Mouse (Mus musculus): ENCODE data around the gene Rad9b.
A peak's percentile ranks its signal among the peaks of the same experiment; 100 is the strongest.
"Not testable (repeated sequence)": the region's sequence is repeated elsewhere in the genome, so short reads cannot be mapped to it uniquely, and the experiment has no call there.

Gene Rad9b

DNA sequence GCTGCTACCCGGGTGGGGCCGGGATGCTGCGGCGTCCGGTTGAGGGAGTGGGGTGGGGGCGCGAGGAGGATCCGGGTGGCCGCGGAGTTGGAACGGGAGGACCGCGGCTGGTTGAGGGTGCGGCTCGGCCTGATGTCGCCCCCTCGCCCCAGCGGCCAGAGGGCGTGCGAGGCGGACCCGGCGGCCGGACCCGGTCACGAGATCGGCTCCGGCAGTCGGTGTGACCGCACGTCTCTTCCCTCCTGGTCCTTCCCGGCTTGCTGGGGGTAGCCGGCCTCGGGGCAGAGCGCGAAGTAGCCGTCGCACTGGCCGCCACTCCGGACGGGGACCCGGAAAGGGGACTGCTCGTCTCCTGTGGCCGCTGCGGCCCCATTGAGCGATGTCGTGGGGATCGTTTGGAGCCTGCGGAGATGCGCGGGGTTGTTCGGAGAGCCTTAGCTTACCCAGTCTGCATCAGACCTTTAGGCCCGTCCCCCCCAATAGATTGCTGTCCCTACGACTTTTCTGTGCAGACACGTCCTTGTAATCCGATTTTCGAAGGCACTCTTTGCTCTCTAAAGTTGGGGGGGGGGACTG, 547 bp upstream of the Rad9b start:
- no peak for DNase-seq

DNA sequence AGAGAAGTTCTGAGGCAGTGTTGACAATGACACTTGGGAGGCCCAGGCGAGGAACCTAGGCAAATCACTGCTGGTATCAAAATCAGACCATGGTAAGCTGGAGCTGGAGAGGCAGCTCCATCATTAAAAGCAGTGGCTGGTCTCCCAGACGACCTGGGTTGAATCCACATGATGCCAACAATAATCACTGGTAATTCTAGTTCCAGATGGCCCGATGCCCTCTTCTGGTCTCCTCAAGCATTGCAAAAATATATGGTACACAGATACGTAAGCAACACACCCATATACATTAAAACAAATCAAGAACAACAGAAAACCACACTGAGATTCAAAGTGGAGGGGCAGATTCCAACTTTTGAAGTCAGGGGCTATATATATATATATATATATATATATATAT, 8.3 kb downstream of the Rad9b start:
- no peak for DNase-seq

DNA sequence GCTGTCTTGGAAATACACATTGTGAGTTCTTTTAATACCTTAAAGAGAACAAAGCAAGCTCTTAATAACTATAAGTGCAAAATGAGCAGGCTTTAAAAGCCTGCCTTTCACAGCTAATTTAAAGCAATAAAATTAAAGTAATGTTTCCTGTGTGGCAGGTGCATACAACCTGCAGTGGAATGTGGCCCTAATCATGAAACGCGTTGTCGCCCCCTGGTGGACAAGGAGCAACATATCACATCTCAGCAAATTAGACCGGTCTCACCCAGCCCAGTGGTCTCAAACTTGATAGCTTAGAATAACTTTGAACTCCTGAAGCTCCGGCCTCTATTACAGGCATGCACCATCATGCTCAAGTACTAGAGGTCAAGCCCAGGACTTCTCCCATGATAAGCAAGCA, 9.8 kb downstream of the Rad9b start:
- DNase-seq: peak; percentile 48 to 66

DNA sequence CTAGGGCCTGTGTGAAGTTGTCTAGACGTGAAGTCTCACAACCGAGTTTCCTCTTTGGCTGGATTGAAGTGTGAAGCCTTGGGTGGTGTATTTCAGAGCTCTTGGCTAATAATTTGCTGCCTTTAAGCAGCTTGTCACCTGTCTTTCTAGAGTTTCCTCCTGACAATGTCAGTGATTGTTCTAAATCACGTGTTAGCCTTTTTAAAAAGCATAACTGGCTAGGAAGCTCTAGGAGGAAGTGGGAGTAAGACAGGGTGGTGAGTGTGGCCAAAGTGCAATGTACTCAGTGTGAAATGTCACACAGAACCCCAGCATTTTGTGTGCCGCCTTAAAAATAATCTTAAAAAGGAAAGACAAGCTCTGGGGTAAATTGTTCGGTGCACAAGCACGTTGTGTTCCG, 10.3 kb downstream of the Rad9b start:
- DNase-seq: no peak

DNA sequence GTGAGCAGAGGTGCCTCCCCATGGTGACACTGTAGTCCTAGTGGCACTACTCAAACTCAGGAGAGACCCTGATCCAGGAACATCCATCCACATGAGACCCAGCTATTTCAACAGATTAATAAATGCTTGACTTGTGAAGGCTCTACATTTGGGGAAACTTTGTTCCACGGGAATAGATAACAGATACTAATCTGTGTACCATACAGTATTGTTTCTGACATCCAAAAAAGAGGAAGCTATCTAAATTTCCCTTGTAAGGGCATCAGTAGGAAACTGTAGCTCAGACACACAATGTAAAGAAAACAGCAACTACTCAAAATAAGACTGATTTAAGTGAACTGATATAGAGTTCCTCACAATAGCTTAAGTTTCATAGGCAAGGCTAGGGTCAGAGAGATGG, 11.2 kb downstream of the Rad9b start:
- DNase-seq: no peak

DNA sequence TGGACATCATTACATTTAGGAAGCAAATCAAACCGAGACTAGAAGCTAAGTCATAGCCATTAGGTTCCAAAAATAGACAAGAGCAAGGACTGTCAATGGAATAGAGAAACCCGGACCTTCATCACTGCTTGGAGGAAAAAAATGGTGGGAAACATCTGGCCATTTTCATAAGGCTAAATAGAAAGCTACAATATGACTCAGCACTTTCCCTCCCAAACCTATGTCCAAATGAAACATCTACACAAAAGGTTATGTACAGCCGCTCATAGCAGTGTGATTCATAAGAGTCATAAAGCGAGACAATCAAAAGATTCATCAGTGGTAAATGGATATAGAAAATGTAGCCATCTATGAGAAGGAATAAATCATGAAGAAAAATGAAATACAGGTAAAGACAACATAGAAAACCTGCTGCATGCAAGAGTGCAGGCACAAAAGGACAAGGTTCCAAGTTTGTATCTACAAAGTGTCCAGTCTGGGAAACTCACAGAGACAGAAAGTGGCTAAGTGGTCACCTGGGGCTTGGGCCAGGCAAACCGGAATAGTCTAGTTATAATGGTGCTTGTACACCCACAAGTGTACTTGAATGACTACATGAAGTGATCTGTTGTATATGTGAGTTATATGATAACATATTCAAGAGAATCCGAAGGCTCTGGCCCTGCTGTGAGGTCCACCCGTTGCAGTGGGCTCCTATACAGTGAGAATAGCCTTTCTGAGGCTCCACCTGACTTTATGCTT, 17.3 kb downstream of the Rad9b start:
- DNase-seq: no peak

DNA sequence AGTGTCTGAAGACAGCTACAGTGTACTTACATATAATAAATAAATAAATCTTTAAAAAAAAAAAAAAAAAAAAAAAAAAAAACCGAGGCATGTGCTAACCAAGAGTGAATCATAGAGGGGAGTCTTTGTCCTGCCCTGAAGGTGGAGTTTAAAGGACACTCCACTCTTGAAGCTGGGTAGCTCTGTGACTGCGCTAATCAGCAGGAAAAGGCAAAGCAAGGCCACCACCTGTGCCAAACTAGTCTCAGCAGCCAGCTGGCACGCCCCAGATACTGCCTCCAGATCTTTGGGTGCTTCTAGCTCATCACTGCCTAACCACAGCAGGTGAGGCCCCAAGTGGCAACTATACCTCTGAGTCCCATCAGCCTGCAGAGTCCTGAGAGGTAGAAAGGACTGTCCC, 19.4 kb downstream of the Rad9b start:
- DNase-seq: no peak

DNA sequence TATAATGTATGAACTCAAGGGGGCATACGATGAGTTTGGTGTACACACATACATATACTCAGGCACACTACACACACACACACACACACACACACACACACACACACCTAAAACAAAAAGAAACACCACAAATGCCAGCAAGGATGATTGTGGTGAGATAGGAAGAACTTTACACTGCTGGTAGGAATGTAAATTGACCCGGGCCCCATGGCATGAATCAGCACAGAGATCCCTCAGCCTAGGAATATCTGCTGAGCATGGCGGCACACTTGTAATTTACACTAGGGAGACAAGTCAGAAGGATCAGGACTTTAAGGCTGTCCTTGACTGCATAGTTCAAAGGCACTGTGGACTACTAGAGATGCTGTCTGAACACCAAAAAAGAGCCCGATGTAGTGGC, 23.8 kb downstream of the Rad9b start:
- no peak for DNase-seq

DNA sequence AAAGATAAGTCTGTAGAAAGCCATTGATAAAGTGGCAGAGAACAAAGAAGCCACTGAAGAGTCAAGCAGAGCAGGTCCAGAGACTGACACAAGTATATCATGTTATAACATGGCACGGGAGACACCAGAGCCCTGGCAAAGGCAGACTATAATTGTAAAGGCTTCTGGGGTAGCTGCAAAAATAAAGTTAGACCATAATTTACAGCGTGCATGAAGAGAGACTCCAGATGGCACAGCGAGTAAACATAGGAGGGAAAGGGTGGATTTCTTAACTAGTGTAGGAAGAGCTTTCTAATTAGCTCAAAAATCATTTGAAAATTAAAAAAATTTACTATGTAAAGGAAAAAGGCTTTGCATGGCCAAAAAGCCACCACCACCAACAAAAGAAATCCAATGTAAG, 26.8 kb downstream of the Rad9b start:
- no peak for DNase-seq

DNA sequence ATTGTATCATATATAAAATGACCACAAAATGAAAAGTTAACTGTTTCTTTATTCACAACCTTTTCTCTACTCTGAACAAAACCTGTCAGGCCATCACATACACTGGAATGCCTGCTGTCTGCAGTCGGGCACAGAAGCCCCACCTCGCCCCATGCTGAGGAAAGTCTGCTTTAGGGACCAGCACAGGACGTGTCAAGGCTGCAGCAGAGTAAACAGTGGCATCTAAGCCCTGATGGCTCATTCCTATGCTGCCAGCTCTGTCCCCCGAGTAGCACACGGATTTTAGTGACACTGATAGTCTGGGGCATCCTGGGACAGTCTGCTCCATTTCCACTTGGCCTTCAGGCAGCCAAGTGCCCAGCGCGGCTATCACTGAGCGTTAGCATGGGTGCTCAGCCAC, 28.6 kb downstream of the Rad9b start:
- no peak for DNase-seq

DNA sequence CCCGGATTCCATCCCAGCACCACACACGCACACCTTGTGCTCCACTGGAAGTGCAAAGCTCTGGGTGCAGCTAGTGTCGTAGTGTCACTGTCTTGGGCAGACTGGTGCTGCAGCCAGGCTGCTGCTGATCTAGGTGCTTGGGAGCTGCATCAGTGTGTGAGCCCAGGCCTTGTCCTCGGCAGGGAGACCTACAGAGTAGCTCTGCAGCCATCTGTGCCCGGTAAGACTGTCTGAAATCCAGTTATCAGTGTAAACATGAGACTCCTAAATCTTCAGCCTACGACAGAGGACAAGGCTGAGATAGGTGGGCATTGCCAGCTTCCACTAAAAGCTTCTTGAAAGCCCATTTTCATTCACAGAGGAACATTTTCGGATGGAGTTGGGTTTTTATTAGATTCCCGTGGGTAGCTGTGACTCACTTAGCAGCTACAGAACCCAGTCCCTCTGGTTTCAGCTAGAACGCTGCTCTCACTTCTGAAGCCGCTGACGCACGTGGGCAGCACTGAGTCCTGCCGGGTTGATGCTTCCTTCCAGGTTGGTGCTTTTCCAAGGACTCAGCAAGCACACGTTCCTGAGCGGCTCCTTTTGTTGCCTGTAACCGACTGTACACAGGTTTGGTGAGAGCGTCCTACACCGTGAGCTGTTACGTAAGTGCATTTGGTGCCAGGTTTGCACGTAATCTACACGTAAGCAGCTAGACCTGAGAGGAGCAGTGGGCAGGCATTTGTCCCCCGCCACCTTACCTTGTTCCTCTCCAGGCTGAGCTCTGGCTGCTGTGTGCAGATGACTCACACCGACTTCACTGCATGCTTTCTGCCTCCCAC, 29.2 kb downstream of the Rad9b start:
- DNase-seq: no peak

DNA sequence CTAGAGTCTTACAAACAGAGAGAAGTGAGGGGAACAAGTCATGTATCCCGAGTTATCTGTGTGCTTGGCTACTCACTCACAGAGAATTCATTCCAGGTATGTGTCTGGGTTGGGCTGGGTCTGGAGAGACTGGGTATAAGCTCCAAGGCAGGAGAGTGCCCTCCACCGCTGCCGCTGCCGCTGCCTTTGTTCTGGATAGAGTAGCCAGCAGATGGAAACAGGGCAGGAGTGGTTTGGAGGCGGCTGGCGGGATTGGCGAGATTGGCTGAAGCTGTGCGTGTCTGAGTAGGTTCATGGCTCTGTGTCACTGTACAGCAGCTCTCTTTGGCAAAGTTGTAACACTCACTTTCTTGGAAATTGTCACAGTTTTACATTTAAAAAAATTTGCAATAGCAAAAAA, 30.5 kb downstream of the Rad9b start:
- no peak for DNase-seq

DNA sequence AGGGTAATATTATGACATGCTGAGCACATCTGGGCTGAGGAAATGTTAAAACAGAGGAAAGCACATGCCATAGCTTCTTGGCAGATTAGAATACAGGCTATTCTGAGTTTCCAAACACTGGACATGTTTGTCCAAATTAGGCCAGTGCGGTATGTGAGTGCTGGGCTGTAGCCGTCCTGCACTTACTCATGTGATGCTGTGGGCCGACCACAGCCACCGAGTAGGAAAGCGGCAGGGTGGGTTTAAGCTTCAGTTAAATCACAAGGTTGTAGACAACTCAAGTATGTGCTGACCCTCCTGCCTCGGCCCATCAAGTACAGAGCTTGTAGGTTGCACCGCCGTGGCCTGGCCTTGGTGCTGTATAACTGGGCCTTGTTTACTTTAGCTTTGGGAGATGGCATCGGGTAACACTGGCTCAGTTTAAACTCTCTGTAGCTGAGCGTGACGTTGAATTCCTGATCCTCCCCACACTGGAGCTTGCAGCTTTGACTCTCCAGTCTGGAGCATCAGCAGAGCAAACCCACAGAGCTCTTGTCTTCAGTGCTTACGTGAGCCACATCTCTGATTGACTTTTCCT, 33.7 kb downstream of the Rad9b start:
- DNase-seq: no peak

DNA sequence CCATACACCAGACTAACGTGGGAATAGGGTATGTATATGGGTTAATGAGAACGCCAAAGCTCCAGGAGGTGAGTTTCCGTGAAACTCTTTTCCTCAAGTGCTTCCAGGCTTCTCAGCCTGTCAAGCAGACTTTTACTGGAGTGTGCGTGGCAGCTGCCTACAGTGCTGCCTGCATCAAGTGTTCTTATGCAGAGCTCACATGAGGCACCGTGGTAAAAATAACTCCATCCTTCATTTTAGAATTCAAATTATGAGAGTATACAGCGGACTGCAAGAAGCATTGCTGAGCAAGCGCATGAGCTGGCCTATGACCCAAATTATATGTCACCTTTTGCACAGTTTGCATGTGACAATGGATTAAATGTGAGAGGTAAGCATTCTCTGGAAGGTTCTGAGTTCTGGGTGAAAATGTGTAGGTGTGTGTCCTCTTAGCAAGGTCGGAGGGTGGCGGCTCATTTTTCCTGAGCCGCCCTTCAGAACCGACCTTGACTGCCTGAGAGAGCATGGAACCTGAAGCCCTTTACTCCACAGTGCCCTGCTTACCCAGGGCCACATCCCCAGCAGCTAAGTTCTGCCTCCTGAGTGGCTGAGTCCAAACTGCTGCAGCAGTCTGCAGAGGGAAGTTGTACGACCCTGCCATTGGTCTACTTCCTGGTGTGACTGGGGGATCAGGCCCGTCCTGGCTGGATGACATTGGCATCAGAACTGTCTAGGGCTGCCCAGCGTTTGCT, 34.4 kb downstream of the Rad9b start:
- DNase-seq: peak in 1 of 2 experiments; percentile 30

DNA sequence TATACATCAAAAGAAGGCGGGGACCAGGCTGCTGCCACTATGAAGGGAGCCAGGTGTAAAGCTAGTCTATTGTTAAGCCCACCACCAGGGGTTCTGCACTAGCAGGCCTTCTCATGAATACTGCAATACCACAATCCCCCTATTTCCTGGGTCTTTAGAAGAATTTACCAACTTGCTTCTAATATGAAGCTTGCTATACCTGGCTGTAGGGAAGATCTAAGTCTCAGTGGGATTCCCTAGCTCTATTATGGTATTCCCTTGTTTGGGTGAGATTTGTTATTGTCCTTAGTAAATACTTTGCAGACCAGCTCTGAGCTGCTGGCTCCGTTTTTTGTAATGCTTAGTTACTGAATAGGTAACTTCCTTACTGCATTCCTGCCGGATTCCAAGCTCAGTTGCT, 35.1 kb downstream of the Rad9b start:
- not testable (repeated sequence) for DNase-seq

DNA sequence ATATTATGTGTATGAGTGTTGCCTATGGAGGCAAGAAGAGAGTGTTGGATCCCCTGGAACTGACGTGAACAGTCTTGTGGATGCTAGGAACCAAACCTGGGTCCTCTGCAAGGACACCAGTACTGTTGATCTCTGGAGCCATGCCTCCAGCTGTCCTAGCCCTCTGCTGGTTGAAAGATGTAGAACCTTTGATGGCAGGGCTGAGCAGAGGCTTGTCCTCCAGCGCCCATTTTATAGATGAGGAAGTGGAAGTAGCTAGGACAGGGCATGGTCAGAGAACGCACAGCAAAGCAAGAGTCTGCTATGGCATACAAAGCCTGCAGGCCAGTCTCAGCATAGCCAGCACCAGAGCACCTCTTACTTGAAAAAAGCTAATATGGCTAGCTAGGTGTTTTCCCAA, 35.9 kb downstream of the Rad9b start:
- DNase-seq: peak in 1 of 2 experiments; percentile 45

DNA sequence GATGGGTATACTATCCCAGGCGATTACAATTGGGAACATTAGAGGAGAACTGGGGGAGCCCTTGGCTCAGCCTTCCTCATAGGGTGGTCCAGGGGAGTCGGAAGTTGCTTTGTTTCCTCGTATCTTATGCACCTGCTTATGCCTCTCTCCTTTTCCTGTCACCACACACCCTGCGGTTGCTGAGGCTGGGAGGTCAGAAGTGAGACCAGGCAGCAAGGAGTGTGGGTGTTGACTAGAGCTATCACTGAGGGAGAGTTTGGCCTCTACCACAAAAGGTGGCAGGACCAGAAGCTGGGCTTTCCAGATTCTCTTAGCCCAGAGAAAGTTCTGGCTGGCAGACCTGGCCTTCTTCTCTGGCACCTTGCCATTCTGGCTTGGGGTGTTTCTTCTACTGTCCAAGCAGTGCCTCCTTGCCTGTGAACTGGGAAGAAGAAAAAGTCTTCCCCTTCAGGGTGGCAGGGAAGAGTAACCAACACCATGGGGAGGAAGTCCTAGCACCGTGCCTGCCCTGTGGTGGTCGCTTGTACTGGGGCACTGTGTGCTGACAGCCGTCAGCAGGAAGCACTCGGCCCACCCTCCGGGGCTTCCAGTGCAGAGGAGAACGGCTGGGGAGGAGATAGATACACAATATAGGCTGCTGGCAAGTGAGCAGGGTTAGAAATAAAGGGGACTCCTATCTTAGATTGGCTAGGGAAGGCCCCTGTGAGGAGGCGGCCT, 36.5 kb downstream of the Rad9b start:
- peak in 1 of 2 experiments; percentile 56 for DNase-seq

DNA sequence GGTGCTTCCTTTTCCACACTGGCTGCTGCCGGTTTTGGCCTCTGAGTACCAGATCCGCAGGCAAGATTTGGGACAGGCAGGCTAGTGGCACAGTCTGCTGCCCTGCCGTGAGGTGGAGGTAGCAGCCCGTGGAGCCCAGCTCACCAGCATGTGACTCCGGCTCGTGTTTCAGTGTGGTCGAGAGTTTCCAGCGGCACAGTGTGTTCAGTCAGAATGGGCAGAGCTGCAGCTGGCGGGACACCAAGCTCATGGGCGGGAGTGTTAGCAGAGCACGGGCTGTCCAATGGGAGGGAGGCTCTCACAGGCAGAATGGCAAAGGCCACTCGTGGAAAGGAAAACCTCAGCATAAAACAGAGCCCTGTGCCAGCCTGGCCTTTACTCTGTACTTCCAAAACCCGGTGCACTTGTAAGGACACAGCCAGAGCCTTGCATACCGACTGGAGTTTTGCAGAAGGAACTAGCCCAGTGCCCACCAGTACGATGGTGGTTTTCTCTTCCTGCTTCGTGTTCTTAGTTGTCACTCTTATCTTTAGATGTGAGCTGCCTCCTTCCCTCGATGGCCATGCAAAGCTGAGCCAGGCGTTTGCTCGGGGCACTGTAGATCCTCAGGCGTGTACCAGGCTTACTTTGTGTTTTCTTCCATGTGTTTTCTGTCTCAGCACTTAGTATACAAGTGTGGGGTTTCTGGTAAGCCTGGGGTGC, 38.9 kb downstream of the Rad9b start:
- peak; percentile 97 to 98 for DNase-seq

DNA sequence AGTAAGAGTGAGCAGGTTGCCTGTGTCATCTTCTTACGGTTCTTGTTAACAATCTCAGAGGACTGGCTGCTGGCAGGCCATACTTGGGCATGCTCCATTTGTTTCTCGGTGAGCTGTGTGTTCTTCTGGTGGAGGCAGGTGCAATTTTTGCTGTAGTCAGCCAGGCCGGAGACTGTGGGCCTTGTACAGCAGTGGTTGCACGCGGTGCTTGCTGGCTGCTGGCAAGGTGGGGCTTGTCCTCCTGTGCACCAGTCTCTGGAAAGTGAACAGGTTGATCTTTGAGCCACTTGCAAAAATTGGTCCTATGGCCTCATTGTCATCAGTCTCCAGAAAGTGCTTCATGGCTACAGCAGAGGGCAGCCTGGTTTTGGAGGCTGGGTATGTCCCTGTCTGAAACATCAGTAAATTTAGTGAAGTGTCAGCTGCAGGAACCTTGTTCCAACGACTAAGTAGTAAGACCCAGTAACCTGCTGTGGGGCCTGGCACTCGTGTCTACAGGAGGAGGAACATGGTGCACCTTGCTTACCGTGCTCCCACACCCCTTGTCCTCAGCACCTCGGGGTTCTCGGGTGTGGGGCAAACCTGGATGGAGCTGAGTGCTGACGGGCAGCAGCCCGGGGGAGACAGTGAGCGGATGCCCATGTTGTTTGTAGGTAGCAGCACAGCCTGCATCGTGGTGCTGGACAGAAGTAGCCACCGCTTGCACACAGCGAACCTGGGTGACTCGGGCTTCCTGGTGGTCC, 40.9 kb downstream of the Rad9b start:
- peak in 1 of 2 experiments; percentile 59 for DNase-seq

DNA sequence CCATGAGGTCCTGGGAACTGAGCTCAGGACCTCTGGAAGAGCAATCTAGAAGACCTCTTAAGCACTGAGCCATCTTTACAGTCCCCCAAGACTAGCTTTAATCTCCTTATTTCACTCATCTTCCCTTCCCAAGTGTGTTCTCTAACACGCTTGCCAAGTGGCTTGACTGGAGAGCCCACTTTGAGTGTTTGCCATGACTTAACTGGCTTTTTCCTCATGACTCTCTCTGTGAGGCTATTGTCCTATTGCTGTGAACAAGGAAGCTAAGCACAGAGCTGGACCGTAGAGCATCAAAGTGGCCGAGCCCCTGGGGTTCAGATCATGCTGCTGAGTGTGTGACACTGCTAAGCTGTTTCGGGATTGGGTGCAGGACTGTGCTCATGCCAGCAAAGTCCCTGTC, 41.7 kb downstream of the Rad9b start:
- DNase-seq: no peak

DNA sequence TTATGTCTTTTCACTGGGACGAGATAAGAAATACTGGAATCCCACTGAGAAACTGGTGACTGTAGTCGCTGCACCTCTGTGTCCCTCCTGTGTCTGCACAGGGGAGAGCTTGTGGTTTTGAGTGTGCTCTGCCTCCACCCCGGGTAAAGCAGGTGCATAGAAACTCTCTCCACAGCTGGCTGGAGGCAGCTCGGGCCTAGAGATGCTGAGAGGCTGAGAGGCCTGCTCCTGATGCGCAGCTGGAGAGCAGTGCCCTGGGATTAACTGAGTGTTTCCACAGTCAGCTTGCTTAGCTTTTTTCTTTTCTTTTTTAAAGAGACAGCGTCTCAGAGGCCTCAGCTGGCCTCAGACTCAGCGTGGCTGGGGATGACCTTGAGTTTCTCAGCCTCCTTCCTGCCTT, 42.3 kb downstream of the Rad9b start:
- DNase-seq: no peak

Measured in kidney, adult 8-10 months (tissue).